Mouse (Mus musculus) lung, postnatal 10 days (tissue): Measurements from ENCODE around the gene Tbc1d22a.

Experiments used
- DNase-seq: peaks from one replicate; pipeline ENCODE4 v3.0.0; 2021

Tbc1d22a gene

GRCm38 (mm10) chr15:86415951-86416350 lies 201.7 kb downstream of the Tbc1d22a start:
- DNase-seq: no peak

DNA sequence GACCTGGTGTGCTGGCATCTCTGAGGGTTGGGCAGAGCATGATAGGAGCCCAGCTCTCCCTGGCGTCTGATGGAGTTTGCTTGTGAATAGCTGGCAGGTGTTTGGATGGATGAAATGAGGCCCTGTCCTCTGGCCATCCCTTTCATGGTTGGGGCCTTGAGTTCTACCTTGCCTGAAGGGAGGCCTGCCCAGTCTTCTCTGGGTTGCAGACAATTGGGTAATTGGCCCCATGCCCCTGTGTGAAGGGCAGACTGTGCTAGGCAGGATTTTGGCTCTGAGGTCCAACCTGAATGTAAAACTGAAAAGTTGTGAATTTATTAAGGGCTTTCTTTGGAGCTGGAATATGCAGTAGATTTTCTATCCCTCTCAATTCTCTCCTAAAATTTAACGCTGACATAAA lies 204.2 kb downstream of the Tbc1d22a start:
- DNase-seq: no peak

- no peak for DNase-seq
Measured at GRCm38 (mm10) chr15:86419620-86420019, 205.4 kb downstream of the Tbc1d22a start.

GRCm38 (mm10) chr15:86422858-86423257 lies 208.6 kb downstream of the Tbc1d22a start:
- DNase-seq: no peak

DNA sequence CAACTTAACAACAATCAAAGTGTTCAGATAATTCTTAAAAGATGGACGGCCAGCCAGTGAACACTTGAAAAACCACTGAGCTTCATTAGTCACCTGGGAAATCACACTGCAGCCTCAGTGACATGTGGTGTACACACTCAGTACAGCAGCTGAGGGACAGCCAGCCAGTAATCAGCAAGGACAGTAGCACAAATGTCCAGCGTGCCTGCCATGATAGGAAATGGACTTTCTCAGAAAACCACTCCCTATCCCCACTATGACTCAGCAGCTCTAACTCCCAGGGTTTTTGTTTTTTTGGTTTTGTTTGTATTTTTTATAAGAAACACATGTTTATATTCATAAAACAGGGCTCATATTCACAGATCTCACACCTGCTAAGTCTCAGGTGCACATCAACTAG lies 209.6 kb downstream of the Tbc1d22a start:
- DNase-seq: no peak

DNA sequence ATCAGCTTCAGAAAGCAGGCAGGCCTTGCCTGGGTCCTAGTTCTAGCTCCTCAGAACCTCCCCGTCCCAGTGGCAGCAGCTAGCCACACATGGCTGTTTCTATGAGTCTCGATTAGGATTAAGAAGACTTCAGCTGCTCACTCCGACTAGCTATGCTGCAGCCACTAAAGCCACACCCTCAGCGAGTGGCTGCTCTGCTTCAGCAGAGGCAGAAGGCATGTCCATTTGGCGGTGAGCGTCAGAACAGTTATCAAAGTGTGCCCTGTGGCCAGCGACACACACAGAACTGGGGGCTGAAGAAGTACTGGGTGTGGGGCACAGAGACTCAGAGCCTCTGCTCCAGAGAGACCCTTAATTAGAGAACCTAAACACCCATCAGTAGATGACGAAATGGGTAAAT lies 210.7 kb downstream of the Tbc1d22a start:
- no peak for DNase-seq

- DNase-seq: no peak
Measured at GRCm38 (mm10) chr15:86426364-86427000, 212.2 kb downstream of the Tbc1d22a start.

DNA sequence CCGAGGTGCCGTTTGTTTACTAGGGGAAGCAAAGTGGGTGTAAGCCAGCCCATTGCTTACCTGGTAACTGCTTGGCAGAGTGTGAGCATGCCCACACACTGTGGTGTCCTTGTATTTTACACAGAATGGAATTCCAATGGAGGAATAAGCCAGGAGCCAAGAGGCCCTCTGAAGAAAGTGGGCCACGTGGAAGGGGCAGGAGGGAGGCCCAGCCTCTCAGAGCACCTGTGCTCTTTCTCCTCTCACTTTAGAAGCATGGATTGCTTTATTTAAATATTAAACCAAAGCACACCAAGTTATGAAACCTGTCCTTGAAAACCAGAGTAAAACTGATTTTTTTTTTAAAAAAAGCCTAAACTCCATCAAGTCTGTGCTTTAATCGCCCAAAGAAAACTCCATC lies 213.2 kb downstream of the Tbc1d22a start:
- no peak for DNase-seq

DNA sequence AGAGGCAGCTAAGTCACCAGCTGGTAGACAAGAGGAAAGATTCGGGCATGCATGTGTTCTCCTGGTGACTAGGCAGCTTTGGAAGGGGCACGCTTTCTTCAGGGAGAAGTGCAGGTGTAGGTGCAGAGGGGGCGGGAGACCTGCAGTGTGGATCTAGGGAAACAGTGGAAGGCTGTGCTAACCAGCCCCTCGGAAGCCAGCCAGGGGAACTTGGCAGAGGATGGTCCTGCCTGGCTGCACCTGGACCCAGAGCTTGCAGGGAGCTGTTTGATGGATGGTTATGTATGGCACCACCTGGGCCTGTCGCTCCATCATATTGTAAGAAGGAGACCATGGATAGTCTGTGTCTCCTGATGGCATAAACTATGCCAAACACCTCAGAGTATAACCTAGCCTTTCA lies 214.2 kb downstream of the Tbc1d22a start:
- no peak for DNase-seq

DNA sequence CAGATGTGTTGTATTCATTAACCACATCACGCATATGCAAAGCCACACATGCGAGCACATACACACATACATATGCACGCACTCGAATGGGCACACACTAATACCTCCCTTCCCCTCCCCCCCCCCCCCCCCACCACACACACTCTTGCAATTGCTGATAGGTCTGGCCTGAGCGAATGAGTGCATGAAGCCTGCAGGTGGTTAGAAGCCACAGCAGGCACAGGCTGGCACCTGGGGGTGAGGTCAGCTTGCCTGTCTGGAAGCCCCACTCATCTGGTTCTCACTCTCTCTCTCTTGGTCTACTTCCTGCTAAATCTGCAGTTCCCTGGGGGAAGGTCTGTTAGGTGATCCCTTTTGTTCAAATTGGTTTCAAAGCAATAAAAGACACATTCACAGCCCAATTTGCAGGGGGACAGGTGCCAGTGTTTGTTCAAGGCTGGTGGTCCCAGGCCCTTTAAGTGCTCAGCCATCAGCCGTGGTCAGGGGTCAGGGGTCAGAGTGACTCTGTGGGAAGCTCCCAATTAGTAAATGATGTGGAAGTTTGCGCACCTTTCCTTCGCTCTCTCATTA lies 215.6 kb downstream of the Tbc1d22a start:
- DNase-seq: no peak

DNA sequence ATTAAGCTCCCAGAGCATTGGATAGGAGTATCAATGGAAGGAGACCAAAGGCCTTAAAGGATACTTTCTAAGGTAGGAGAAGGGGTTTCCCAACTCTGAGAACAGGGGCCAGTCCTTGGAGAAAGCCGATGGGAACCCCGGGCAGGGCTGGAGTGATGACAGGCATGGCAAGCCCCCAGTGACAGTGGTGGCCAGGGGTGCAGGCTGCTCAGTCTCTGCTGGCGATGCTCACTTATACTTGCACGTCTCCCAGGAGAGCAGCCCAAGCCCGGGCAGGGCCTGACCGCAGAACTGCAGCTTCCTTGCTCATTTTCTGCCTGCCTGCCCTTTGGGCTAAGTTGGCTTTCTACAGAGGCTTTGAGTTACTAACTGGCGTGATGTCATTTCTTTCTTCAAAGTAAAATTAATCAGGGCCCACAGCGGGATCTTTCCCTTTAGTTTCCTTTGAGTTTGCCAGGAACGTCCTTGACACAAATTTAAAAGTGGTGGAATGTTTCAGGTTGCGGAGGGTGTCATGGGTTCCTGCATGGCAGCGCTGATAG lies 217.4 kb downstream of the Tbc1d22a start:
- no peak for DNase-seq

- DNase-seq: no peak
Measured at GRCm38 (mm10) chr15:86432791-86433190, 218.5 kb downstream of the Tbc1d22a start.

DNA sequence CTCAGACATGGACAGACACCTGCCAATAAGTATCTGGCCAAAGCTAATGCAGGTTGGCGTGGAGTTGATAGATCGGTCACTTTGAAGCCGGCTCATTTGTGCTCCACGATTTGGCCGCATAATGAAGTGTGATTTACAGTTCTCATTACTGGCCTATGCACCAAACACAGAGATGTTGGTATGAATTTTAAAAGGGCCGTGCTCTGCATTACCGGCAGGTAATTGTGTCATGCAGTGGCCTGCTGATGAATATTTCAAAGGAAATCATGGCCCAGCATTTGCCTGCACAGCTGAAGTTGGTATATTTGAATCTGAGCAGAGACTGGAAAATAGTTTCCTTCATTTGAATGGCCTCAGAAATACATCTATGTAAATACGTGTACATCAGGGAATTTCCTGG lies 219.1 kb downstream of the Tbc1d22a start:
- no peak for DNase-seq

GRCm38 (mm10) chr15:86434241-86434640 lies 220.0 kb downstream of the Tbc1d22a start:
- no peak for DNase-seq

DNA sequence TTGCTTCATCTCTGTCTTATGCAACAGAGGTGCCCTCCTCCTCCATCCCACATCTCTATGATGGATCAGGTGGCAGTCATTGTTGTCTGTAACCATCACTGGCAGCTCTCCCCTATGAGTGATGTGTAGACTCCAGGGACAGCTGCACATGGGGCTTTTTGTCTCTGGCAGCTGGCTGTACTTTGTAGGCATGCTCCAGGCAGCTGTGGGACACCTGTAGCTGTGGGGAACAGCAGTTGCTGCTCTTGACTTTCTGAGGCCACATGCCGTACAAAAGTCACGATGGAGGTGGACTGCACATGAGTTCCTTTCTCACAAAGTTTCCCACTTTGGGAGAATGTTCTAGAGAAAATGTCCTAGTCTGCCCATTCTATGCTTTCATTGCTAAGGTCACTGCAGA lies 223.1 kb downstream of the Tbc1d22a start:
- no peak for DNase-seq

- no peak for DNase-seq
Measured at GRCm38 (mm10) chr15:86439015-86439796, 224.9 kb downstream of the Tbc1d22a start.

GRCm38 (mm10) chr15:86444271-86444670 lies 230.0 kb downstream of the Tbc1d22a start:
- DNase-seq: no peak

DNA sequence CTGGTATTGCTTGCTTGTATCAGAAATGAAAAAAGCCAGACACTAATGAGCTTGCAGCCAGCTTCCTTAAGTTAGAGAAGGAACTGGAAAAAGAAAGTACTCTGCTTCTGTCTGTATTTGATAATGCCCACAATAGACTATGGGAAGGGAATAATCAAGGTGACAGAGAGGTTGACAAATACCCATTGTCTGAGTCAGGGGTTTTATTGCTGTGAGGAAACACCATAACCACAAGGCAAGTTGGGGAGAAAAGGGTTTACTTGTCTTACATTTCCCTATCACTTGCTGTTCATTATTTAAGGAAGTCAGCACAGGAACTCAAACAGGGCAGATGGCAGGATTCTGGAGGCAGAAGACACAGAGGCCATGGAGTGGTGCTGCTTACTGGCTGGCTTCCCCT lies 231.8 kb downstream of the Tbc1d22a start:
- no peak for DNase-seq

- DNase-seq: no peak
Measured at GRCm38 (mm10) chr15:86447251-86447650, 233.0 kb downstream of the Tbc1d22a start.

GRCm38 (mm10) chr15:86449236-86449635 lies 235.0 kb downstream of the Tbc1d22a start:
- no peak for DNase-seq

DNA sequence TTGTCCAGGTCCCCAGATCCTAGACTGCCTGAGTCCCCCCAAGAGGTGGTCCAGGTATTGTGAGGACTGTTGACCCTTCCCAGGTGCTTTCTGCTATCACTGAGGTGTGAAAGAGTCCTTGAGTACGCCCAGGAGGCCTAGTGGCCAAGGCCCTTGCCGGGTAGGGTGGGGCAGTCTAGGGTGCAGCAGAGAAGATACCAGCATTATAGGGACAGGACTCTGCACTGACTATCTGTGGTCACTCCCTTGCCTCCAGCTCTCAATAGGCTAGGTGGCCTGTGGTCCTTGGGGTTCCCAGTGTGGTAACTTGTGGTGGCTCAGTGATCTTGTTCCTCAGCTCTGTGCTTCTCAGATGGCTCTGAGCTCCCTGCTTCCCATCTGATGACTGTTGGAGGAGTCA lies 235.5 kb downstream of the Tbc1d22a start:
- DNase-seq: no peak

DNA sequence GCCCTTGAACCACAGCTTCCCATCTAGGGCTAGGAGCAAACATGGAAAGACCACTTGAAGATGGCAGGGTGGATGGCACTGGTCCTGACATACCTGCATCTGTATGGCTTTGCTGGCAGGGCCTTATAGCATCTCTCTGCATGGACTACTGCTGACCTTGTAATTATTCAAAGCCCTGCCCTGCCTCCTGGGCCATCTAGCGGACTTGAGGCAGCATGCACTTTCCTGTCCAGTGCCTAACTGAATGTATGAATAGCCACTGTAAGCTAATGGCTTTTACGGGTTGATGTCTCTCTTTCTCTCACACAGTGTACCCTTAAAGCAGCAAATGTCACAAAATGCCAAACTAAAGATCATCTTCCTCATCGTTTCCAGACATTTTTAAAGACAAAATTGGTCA lies 245.2 kb downstream of the Tbc1d22a start:
- DNase-seq: no peak

GRCm38 (mm10) chr15:86462636-86463035 lies 248.4 kb downstream of the Tbc1d22a start:
- DNase-seq: no peak

DNA sequence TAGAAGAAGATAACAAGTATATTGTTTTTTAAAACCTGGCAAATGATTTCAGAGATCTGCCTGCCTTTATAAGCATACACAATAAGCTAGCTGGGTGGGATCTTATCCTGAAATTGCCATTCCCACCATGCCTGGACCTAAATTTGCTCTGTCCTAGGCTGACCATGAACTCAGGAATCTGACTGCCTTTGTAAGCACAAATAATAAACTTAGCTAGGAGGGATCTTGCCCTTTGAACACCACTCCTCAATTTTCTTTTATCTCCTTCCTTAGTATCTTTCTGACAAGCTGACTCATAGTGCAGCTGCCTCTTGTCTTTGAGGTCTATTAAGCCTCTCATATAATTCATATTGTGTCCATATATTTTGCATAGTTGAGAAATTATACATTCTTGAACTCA lies 253.8 kb downstream of the Tbc1d22a start:
- DNase-seq: no peak
